Mouse (Mus musculus) C2C12 (cell line): ENCODE measurements around the gene Blm.

ENCODE experiments used
- CTCF ChIP-seq: IDR thresholded peaks from one replicate; pipeline ENCODE4 v1.5.1; 2011; ENCODE audit not compliant: control insufficient read depth, insufficient read depth, insufficient read length
- FOSL1 ChIP-seq: IDR thresholded peaks from one replicate; pipeline ENCODE4 v1.8.0; 2011; ENCODE audit warnings: mild to moderate bottlenecking, low read length; ENCODE audit not compliant: poor library complexity, insufficient read depth, severe bottlenecking
- MAX ChIP-seq: IDR thresholded peaks from one replicate; pipeline ENCODE4 v1.6.1; 2011; ENCODE audit warnings: mild to moderate bottlenecking, control low read depth
- MYOD1 ChIP-seq: IDR thresholded peaks from one replicate; pipeline ENCODE4 v1.6.1; 2011; ENCODE audit warnings: low read depth; ENCODE audit not compliant: control insufficient read depth, insufficient read length

GRCm38 (mm10) chr7:80453121-80453520, 81.8 kb downstream of the Blm start:
- TF ChIP-seq CTCF (no peak), MAX (no peak), MYOD1 (no peak), FOSL1 (no peak)
